Mouse (Mus musculus) small intestine, adult 2 months (tissue): Measurements from ENCODE around the gene Arntl. TPM values are rescaled to one million over a fixed set of nuclear protein-coding genes. Genes with fewer than 3 reads are reported as not detected.

Experiments
- H3K27ac ChIP-seq: fragments of 200-500 bp; 2 replicates; pipeline ENCODE4 v1.5.1; 2012; ENCODE audit warnings: low read depth, low read length, control low read depth, inconsistent platforms; ENCODE audit not compliant: insufficient read depth
- H3K27me3 ChIP-seq: fragments of 200-500 bp; 2 replicates; pipeline ENCODE4 v1.6.1; 2012; ENCODE audit warnings: mild to moderate bottlenecking, moderate library complexity, low read length, inconsistent platforms; ENCODE audit not compliant: control insufficient read depth, insufficient read depth
- H3K36me3 ChIP-seq: fragments of 200-500 bp; 2 replicates; pipeline ENCODE4 v1.6.1; 2012; ENCODE audit warnings: mild to moderate bottlenecking, low read length, control low read depth, inconsistent platforms; ENCODE audit not compliant: control insufficient read depth, insufficient read depth
- H3K4me1 ChIP-seq: fragments of 200-500 bp; 2 replicates; pipeline ENCODE4 v1.6.1; 2012; ENCODE audit warnings: low read length, inconsistent platforms, mixed read lengths; ENCODE audit not compliant: control insufficient read depth, insufficient read depth, insufficient read length
- H3K4me3 ChIP-seq: fragments of 200-500 bp; 2 replicates; pipeline ENCODE4 v1.5.1; 2012; ENCODE audit warnings: low read depth, mild to moderate bottlenecking, control low read depth, inconsistent platforms, low read length, moderate library complexity
- CTCF ChIP-seq: fragments of 200-500 bp; IDR thresholded peaks from 2 replicates; pipeline ENCODE4 v1.5.1; 2012; ENCODE audit warnings: low read depth, mild to moderate bottlenecking, control low read depth, inconsistent platforms, low read length, moderate library complexity, mixed read lengths; ENCODE audit not compliant: insufficient replicate concordance, insufficient read length; ENCODE audit errors: extremely low read depth
- POLR2A ChIP-seq: fragments of 200-500 bp; IDR thresholded peaks from 2 replicates; pipeline ENCODE4 v1.6.1; 2012; ENCODE audit warnings: low read depth, mild to moderate bottlenecking, control low read depth, inconsistent platforms, low read length, moderate library complexity
- WGBS: fragments of 180-500 bp; shearing (Covaris S2); methylation state at CpG from one replicate; pipeline ENCODE4 v1.1.7; 2018; 5-methylcytosine and 5-hydroxymethylcytosine counted together
- polyA plus RNA-seq: library from polyadenylated mRNA; depleted of rRNA; stranded (reverse); fragments of >200 nt; gene quantifications from 2 replicates; pipeline ENCODE4 v1.2.3, GENCODE M21; 2012

Arntl gene
- polyA plus RNA-seq, 1 experiment, result 11.0 TPM

GRCm38 (mm10) chr7:113263990-113264389, 56.7 kb downstream of the Arntl start:
- TF ChIP-seq CTCF, result no peak
- no peak for TF ChIP-seq POLR2A
- Histone ChIP-seq H3K4me3 (no peak overlapping the region), H3K4me1 (peaks cover 23% of the 10 kb centered on the region), H3K36me3 (no peaks in the 10 kb centered on the region), H3K27me3 (no peaks in the 10 kb centered on the region), H3K27ac (peak overlapping the region; percentile 39; the same call in 1 of the 2 replicates)
- 74% methylated on average over 1 of the region's 1 CpGs for WGBS

GRCm38 (mm10) chr7:113268287-113268686, 61.0 kb downstream of the Arntl start:
- peaks cover 15% of the 10 kb centered on the region for H3K4me1 ChIP-seq
- WGBS, result 40% methylated on average over 9 of the region's 9 CpGs
- no peaks in the 10 kb centered on the region for H3K36me3 ChIP-seq
- no peaks in the 10 kb centered on the region for H3K27me3 ChIP-seq
- peak; percentile 76; the same call in 1 of the 2 replicates for TF ChIP-seq CTCF
- TF ChIP-seq POLR2A, result no peak
- H3K27ac ChIP-seq, result no peak overlapping the region
- H3K4me3 ChIP-seq, result no peak overlapping the region

GRCm38 (mm10) chr7:113269081-113269480, 61.8 kb downstream of the Arntl start:
- no peaks in the 10 kb centered on the region for H3K36me3 ChIP-seq
- TF ChIP-seq POLR2A (no peak), CTCF (no peak)
- no peak overlapping the region for H3K27ac ChIP-seq
- H3K27me3 ChIP-seq, result no peaks in the 10 kb centered on the region
- H3K4me1 ChIP-seq, result peaks cover 15% of the 10 kb centered on the region
- no peak overlapping the region for H3K4me3 ChIP-seq

GRCm38 (mm10) chr7:113269921-113270320, 62.7 kb downstream of the Arntl start:
- no peak for TF ChIP-seq CTCF
- 0 out of 2 replicates have a peak overlapping the region, but pooled peaks have one; percentile 5 for H3K27ac ChIP-seq
- 16% methylated on average over 3 of the region's 3 CpGs for WGBS
- peaks cover 3% of the 10 kb centered on the region; the same call in 1 of the 2 replicates for H3K36me3 ChIP-seq
- H3K4me1 ChIP-seq, result peaks cover 12% of the 10 kb centered on the region
- H3K27me3 ChIP-seq, result no peaks in the 10 kb centered on the region
- H3K4me3 ChIP-seq, result no peak overlapping the region

GRCm38 (mm10) chr7:113270551-113270950, 63.3 kb downstream of the Arntl start:
- Histone ChIP-seq H3K27me3 (no peaks in the 10 kb centered on the region), H3K4me3 (no peak overlapping the region), H3K4me1 (peaks cover 12% of the 10 kb centered on the region), H3K27ac (0 out of 2 replicates have a peak overlapping the region, but pooled peaks have one; percentile 5), H3K36me3 (peaks cover 3% of the 10 kb centered on the region; the same call in 1 of the 2 replicates)
- 38% methylated on average over 10 of the region's 10 CpGs for WGBS
- TF ChIP-seq POLR2A (no peak), CTCF (no peak)

- H3K27ac ChIP-seq, result no peak overlapping the region
- no peak for TF ChIP-seq CTCF
- TF ChIP-seq POLR2A, result no peak
- 94% methylated on average over 2 of the region's 2 CpGs for WGBS
- no peaks in the 10 kb centered on the region for H3K27me3 ChIP-seq
- peaks cover 12% of the 10 kb centered on the region for H3K4me1 ChIP-seq
- peaks cover 4% of the 10 kb centered on the region; the same call in 1 of the 2 replicates for H3K36me3 ChIP-seq
- H3K4me3 ChIP-seq, result no peak overlapping the region
Measured at GRCm38 (mm10) chr7:113270991-113271390, 63.7 kb downstream of the Arntl start.

- H3K36me3 ChIP-seq, result peaks cover 6% of the 10 kb centered on the region; the same call in 1 of the 2 replicates
- 84% methylated on average over 5 of the region's 6 CpGs for WGBS
- TF ChIP-seq POLR2A (no peak), CTCF (no peak)
- H3K27me3 ChIP-seq, result no peaks in the 10 kb centered on the region
- no peak overlapping the region for H3K4me3 ChIP-seq
- H3K4me1 ChIP-seq, result peaks cover 12% of the 10 kb centered on the region
- no peak overlapping the region for H3K27ac ChIP-seq
Measured at GRCm38 (mm10) chr7:113272338-113272997, 65.2 kb downstream of the Arntl start.
